Mouse (Mus musculus): ENCODE results near the gene Arhgap23. TPM values are rescaled to one million over a fixed set of nuclear protein-coding genes. Genes with fewer than 3 reads are reported as not detected.

The Arhgap23 gene
- polyA plus RNA-seq, 2 experiments from 2014 or later: not detected

DNA sequence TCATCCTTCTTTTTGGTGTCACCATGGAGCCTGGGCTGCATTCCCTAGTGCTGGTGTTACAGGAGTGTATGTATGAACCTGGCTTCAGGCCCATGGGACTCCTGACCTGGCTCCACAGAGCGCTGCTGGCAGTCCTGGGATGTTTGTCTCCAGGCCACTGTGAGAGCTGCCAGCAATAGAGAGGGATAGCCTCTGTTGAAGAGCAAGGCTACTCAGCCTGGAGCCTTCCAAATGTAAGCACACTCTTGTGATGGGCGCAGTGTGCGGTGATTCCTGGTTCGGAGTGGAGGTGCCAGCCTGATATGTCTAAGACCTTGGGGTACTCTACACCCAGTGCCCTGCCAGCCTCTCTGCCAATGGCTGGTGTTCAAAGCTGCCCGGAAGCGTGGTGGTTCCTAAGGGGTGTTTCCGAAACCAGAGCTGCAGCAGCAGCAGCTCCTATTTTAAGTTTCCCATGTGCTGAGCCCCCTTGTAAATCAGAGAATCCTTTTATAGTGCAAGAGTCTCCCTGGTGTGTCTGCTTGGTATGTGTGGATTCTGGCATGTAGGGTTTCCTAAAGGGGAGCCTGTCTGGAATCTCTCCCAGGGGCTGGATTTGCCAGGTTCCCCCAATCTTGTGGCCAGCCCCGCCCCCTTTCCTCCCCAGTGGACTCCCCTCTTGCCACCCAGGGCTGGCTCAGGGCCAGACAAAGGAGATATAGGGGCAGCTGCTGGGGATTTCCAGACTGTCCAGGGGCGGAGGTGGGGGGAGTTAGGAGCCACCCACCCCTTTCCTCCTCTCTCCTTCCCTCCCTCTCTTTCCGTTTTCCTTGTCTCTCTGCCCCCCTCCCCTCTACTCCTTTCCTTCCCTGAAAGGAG lies 9.0 kb upstream of the Arhgap23 start:
- ATAC-seq: no peak

DNA sequence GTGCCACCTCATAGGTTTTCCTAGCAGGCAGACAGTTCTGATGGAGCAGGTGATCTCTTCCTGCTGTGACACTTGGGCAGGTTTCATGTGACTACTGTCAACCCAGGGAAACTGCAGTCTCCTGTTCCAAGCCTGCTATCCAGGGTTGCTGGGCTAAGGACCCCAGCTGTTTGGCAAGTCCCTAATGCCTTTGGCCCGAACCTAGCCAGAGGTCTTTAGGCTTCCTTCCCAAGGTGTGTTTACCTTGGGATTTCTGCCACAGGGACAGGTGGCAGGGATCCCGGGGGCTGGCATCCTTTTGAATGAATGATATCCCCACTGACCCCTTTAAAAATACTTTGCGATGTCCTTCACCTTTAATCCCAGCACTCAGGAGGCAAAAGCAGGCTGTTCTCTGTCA lies 7.9 kb upstream of the Arhgap23 start:
- ATAC-seq: no peak

DNA sequence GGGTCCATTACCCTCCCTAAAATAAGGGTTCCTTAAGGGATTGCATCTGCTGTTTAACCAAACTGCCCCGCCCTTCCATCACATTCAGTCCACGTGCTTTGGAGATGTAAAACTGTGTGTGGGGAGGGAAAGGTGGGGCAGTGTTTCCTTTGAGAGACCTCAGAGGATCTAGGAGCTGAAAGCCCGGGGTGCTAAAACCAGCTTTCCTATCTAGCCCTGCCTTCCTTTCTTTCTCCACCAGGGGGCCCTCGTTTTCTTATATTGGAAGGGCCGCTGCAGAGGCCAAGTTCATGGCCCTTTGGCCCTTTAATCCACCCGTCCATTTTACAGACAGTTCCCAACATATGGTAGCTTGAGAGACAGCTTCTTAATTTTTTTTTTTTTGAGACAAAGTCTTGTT lies 7.2 kb upstream of the Arhgap23 start:
- ATAC-seq: no peak

GRCm38 (mm10) chr11:97410958-97411357 lies 4.4 kb upstream of the Arhgap23 start:
- ATAC-seq: no peak

GRCm38 (mm10) chr11:97412117-97412516 lies 3.2 kb upstream of the Arhgap23 start:
- ATAC-seq: no peak

DNA sequence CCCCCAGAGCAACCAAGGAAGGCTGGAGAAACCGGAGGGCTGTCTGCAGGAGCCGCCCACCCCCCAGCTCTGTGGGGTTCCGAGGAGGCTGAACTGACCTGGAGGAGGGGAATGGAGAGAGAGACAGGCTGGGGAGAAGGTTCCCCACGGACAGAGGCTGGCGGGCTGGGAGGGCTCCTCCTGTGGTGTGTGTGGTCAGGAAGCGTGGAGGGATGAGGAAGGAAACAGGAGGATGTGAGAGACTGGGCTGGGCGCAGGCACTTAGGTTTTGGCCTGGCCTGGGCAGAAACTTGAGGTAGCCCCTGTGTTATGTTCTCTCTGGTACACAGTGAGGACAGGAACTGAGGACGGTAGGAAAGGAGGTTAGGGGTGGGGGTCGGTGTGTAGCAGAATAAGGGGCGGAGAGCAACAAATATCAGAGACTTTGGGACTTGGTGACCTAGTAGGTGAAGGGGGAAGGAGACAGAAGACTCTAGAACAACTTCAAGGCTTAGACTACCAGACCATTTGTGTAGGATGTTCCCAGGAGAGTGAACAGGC lies 2.5 kb upstream of the Arhgap23 start:
- no peak for ATAC-seq

DNA sequence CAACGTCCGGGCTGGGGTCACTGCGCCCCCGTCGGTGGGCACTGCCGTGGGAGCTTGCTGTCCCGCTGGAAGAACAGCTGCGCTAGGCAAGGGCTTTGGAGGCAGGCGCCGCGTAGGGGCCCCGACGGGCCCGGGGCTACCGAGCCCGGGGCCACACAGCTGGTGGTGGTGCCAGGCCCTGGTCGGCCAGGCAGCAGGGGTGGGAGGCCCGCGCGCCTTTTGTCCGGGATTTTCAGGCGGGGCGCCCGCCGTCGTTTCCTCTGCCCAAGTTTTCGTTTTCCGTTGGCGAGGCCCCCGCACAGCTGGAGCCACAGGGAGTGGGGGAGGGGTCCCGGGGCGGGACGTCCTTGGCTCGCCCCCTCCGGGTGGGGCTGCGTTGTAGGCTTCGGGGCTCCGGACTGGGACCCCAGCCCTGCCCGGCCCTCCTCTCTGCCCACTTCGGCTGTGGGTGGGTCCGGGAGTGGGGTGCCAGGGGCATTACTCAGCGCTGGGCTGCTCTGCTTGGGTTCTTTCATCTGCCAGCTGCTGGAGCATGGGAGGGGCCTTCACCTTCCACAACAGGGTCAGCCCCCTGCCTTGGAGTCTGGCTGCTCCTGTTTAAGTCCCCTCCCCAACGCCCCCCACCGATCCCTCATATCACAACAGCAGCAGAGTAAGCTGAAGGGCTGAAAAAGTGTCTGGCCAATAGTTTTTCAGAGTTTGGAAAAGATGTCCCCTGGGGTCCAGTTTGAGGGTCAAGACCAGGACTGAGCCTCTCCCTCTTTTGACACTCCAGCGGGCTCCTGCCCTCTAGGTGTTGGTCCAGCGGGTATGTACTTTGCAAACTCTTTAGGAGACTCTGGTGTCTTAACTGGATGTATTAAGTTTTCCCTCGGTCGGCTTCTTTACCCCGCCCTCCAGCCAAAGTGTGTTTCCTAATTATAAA lies 641 bp downstream of the Arhgap23 start:
- ATAC-seq: no peak

GRCm38 (mm10) chr11:97416637-97417035 lies 1.3 kb downstream of the Arhgap23 start:
- no peak for ATAC-seq

DNA sequence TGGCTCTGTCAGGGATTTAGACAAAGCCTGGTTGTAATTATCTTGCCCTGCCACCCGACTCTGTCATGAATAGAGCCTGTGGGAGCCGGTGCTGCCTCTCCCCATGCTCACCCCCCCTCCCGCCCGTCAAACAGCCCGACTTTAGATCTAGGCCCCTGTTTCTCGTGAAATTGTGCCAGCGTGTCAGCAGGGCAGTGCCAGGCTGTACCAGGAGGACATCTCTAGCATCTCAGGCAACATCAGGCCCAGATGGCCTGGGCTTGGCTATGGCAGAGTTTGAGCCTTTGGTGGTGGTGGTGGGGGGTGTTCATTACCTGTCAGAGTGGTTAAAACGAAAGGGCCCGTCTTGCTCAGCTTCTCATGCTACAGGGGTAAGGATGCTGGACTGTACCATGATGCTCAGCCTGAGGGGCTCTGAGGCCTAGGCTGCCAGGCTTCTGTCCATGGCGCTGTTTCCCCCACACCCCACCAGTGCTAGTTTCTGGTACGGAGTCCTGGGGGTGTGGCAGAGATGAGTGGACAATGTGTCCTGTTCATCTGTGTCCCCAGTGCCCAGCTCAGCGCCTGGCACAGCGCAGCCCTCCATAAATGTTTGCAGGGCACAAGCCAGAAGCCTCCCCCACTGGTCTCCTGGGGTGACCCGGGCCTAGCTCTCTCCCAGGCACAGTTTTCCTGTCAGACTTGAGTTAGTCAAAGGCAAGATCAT lies 3.7 kb downstream of the Arhgap23 start:
- no peak for ATAC-seq

DNA sequence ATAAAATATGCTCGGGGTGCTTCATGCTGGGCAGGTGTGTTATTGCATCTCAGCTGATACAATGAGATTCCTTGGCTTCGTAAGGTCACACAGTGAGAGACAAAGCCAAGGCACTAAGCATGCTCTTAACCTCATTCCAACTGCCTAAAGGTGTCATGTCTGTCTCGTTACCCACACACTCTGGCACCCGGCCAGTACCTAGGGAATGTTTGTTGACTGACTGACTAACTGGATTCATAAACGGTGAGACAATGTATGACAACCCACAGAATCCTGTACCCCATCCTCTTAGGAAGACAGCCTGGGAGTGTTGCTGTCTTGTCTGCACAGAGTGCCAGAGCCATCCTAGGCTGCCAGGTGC lies 4.2 kb downstream of the Arhgap23 start:
- no peak for ATAC-seq

GRCm38 (mm10) chr11:97422507-97422906 lies 7.2 kb downstream of the Arhgap23 start:
- no peak for ATAC-seq

DNA sequence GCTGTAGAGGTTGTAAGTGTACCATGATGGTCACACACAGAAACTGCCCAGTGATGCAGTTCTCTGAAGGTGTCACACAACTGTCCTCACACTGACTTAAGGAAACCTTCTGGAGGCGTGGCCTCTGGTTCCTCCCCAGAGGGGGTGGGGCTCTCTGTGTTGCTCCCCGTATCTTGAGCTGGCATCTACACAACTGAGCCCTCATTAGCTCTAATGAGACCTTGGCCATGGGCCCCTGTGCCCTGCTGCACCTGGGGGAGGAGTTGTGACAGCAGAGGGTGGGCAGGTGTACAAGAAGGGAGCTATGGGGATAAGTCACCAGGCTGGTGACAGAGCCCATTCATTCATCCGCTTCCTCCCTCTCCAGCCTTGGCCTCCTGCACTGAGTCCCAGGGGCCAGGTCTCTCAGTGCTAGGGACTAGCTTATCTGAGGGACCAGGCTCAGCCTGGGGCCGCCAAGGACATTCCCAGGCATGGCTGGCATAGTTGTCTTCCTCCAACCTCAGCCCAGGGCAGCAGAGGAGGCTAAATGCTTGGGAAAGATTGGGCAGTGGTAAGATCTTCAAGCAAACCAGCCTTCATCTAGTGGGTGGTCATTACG lies 8.9 kb downstream of the Arhgap23 start:
- ATAC-seq: no peak

DNA sequence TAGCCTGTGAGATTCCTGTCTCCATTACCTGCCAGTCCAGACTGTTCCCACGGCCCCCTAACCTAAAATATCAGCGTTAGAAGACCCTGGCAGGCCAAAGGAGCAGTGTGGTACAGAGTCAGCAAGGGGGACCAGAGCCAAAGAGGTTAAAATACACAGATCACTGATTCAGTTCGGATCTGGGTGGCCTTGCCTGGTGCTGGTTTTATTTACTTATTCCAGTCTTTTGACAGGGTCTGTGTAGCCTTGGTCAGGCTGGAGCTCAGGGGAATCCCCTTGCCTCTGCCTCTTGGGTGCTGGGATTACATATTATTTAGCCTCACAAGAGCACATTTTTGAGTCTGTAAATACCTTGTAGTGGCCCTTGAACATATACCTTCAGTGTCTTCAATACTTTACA lies 9.5 kb downstream of the Arhgap23 start:
- no peak for ATAC-seq

- peak; percentile 32 for ATAC-seq
These were observed 12.7 kb downstream of the Arhgap23 start for GRCm38 (mm10) chr11:97427794-97428725.

- no peak for ATAC-seq
These were observed 13.4 kb downstream of the Arhgap23 start for GRCm38 (mm10) chr11:97428726-97429077.

- no peak for ATAC-seq
These were observed 14.3 kb downstream of the Arhgap23 start for GRCm38 (mm10) chr11:97429615-97430014.

- ATAC-seq: no peak
These were observed 16.7 kb downstream of the Arhgap23 start for GRCm38 (mm10) chr11:97432015-97432414.

DNA sequence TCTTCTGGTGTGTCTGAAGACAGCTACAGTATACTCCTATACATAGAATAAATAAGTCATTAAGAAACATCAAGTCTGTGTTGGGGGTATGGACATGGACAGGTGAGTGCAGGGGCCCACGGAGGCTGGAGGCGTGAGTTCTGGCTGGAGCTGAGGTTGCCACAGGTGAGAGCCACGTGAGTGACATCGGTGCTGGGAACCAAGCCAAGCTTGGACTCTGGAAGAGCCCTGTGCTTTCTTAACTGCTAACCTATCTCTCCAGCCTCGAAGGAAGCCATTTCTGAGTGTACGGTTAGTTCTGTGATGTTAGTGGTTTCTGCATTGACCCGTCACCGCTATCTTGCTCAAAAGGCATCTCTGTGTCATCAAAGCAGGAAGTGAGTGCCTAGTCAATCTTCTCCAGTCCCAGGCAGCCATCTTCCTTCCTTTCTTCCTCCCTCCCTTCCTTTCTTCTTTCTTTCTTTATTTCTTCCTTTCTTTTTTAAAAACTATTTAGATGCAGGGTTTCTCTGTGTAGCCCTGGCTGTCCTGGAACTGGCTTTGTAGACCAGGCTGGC lies 17.7 kb downstream of the Arhgap23 start:
- no peak for ATAC-seq

DNA sequence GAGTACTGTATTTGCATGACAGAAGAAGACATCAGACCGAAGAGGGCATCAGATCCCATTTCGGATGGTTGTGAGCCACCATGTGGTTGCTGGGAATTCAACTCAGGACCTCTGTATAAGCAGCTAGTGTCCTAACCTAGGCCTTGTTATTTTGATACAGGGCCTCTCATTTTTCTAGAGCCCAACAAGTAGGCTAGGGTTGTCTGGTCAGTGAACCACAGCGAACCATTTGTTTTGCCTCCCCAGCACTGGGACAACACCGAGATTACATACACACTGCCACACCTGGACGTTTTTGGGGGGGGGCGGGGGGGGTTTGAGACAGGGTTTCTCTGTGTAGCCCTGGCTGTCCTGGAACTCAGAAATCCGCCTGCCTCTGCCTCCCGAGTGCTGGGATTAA lies 18.8 kb downstream of the Arhgap23 start:
- no peak for ATAC-seq

DNA sequence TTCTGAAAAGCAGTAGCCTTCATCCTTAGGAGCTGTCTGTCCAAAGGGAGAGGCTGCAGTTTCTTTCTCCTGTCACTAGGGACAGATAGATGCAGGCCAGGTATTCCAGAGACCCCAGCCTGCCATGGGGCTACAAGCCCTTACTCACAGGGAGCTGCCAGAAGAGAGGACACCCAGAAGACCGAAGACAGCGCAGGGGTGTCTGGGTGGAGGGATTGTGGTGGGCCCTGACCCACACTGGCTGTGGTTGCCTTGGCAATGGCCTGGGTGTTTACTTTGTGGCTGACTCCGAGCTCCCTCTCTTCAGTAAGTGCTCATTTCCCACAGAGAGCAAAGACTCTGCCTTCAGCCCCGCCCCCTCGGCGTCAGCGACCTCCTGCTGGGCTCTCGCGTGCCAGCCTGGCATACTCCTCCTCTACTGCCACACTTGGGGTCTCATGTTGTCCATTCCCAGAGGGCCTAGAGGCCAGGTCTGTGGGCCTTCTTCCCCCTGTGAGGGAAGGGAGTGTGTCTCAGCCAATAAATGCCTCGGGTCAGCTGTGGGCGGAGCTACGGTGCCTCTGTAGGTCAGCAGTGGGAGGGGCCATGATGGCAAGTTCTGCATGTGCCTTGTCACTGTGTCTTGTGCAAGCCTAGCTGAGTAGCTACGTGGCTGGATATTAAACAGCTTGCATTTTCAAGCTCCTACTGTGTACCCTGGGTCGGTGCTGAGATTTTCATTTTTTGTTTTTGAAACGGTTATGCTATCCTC lies 19.5 kb downstream of the Arhgap23 start:
- ATAC-seq: peak; percentile 52
